Mouse (Mus musculus): ENCODE data around the gene Mrpl18. TPM values are rescaled to one million over a fixed set of nuclear protein-coding genes. Genes with fewer than 3 reads are reported as not detected.

The Mrpl18 gene
- total RNA-seq (2023), result 37.7 TPM

DNA sequence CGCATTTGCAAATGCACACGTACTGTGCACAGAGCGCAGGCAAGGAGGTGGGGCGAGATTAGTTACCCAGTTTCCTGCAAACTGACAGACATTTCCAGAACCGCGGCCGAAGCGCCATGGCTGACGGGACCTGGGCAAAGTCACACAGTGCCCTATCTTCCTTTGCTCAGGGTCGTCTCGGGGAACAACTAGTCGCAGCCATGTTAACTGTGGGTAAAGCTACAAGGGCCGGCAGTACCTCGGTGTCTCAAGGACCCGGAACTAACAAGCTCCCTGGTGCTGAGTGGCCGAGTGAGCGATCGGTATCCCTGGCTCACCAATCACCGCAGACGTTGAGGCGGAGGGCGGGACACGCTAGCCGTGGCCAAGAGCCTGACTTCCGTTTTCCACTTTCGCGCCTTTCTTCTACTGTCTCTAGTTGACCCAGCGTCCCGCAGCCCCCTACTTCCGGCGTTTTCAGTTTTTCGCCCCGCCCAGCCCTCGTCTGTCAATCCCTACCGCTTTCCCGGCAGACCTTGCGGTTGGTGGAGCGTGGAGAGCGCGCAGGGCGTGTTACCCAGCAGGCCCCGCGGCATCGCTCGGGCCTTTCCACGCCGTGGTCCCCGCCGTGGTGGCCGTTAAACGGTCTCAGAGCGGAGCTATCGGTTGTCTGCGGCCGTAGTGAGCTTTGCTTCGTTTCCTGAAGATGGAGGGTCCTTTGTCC, at the start of gene Mrpl18:
Gene Mrpl18, minus strand, starts transcription at position 465 of the 703 bp plus-strand sequence.

DNA sequence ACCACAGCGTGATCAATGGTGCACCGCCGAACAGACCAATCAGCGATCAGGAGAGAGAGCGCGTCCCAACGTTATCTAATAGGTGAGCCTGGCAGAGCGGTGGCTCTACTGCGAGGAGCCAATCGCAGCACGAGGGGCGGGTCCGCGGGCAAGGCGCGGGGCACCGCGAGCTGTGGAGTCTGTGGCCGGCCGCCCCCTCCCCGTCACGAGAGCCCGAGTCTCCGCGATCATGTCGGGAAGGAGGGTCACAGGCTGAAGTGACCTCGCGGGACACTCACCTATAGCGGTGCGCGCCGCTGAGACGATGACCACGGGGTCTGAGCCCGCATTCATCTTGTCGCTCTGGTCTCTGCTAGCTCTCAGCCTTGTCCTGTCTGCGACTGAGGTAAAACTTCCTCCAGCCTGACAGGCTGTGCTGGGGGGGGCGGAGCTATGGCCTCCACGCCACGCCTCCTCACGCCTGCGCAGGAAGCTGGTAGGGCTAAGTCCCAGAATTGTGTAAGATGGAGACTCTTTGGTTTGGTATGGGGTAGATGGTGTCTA, 44.3 kb upstream of the Mrpl18 start, which contains the start of gene Acat2:
Gene Acat2, minus strand, starts transcription at position 417 of the 543 bp plus-strand sequence.

DNA sequence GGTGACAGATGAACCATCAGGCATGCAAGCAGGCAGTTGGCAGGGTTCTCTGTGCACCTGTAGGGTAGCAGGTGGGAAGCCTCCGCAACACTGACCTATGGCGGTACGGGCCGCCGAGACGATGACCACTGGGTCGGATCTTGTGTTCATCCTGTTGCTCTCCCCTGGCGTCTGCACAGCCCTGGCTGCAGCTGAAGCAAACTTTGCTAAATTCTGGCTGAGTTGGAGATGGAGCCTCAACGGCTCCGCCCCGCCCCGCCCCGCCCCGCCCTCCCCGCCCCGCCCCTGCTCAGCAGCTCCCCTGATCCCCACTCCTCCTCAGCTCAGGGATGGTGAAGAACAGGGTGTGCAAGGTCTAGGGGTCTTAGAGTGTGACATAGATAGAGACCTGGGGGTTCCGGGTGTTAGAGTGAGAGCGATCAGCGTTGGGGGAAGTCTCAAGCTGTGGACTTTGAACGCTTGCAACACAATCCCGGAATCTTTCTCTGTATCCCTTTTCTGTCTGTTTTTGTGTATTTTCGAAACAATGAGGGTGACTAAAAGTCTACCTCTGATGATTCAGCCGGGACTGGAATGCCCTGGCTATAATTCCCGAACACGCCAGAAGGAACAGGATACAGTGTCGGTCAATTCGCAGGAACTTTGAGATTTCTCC, 24.1 kb upstream of the Mrpl18 start, which contains the start of gene Acat3:
Gene Acat3, minus strand, starts transcription at position 450 of the 655 bp plus-strand sequence.

DNA sequence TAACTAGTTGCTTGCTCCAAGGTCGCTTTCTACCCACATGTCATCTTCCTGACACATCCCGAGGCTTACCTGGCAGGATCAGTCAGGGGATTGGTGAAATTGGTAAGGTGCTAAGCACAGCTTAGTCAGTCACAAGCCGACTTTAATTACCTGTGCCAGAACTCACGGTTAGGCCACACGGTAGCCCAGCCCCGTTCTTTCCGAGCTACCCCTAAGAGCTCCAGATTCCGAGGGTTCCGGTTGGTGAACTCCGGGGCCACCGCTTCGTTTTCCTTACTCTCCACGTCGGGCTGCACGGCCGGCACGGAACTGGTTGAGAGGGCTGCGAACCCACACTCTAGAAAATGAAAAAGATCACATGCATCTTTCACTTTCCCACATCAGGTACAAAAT, 661 bp downstream of the Mrpl18 start, which contains the start of gene Tcp1:
Gene Tcp1, plus strand, starts transcription at position 214 of the 393 bp plus-strand sequence.

DNA sequence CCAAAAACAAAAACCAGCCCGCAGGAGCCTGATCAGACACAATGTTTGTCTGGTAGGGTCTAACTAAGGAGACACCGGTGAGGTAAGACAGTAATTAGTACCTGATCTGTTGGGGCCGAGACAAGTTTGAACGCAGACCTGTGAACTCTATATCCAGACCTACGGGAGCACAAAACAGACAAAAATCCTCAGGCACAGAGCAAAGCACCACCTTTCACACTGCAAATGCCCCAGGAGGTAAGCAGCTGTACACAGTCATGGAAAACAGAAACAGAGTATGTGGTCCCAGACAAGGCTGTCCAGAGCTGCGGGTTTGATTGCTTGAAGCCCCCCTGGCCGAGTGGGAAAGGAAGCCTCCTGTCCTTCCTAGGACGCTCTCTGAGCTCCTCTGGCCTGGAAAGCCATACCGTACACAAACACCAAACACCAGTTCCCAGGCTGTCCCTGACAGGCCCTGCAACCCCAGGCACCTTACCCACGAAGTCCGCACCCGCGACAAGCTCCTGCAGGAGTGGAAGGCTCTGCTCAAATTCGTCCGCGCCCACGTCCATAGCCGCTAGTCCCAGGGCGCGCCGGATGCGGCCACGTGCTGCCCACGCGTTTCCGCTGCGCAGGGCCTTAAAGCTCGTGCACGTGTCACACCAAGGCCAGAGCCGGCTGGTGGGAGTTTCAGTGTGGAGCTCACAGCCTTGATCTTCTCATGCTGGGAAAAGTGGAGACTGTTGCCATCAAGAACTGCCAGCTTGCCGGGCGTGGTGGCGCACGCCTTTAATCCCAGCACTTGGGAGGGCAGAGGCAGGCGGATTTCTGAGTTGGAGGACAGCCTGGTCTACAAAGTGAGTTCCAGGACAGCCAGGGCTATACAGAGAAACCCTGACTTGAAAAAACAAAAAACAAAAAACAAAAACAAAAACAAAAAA, 6.5 kb downstream of the Mrpl18 start, which contains the start of gene Pnldc1:
Gene Pnldc1, minus strand, starts transcription at position 870 of the 920 bp plus-strand sequence.

DNA sequence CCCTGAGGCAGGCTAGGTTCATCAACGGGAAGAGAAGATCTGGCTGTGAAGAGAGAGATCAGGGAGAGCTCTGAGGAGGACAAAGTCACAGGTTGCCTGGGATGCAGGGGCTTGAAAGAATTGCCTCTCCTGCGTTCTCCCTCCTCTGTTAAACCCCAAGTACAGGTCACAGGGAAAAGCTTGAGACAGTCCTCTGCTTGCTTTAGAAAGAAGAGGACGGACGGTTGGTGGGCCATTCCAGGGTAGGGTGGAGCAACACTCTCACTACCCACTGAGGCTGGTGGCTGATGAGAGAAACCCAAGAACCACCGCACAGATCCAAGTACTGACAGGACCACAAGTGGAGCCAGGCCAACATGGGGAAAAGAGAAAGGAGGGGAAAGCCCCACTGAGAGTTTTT, 40.4 kb downstream of the Mrpl18 start, which contains the start of gene Mrgprh:
Gene Mrgprh, plus strand, starts transcription at position 301 of the 400 bp plus-strand sequence.

DNA sequence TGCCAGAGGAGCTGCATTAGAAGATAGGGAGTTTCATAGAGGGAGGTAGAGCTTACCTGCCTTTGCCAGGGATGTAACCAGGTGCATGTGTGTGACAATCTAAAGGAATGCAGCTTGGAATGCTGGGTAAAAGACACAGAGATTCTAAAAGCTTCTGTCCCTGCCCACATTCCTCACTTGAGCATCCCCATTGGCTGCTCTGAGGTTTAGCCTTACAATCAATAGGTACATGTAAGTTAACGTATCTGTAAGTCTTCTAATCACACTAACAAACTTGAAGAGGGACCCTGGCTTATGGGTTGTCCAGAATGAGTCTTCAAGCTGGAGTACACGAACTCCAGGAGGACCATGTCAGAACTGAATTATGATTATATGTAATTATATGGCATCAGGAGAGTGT, 48.1 kb downstream of the Mrpl18 start, which contains the start of gene Mas1:
Gene Mas1, minus strand, starts transcription at position 101 of the 400 bp plus-strand sequence.

Other genes with a start within 250 kb of the Mrpl18 start
- not detected for gene Slc22a1, start 240.5 kb downstream of the Mrpl18 start, total RNA-seq (2023)
- gene Igf2r, start 146.7 kb downstream of the Mrpl18 start, total RNA-seq (2023), result 36.8 TPM
- gene Mas1, start 48.2 kb downstream of the Mrpl18 start, total RNA-seq (2023), result not detected
- not detected for gene Mrgprh, start 40.3 kb downstream of the Mrpl18 start, total RNA-seq (2023)
- 2.1 TPM for gene Pnldc1, start 6.1 kb downstream of the Mrpl18 start, total RNA-seq (2023)
- 197 TPM for gene Tcp1, start 644 bp downstream of the Mrpl18 start, total RNA-seq (2023)
- 1.3 TPM for gene Acat3, start 24.3 kb upstream of the Mrpl18 start, total RNA-seq (2023)
- gene Acat2, start 44.4 kb upstream of the Mrpl18 start, total RNA-seq (2023), result 19.6 TPM
- 85.8 TPM for gene Wtap, start 77.8 kb upstream of the Mrpl18 start, total RNA-seq (2023)
- 55.1 TPM for gene Sod2, start 90.5 kb upstream of the Mrpl18 start, total RNA-seq (2023)
- 0.52 TPM for gene Gpr31b, start 136.0 kb upstream of the Mrpl18 start, total RNA-seq (2023)
- not detected for gene Tcp10b, start 144.8 kb upstream of the Mrpl18 start, total RNA-seq (2023)
- not detected for gene Unc93a, start 215.5 kb upstream of the Mrpl18 start, total RNA-seq (2023)

All from CD8-positive naive resting alpha-beta T cell, adult 57 days (primary cell).